Mouse (Mus musculus): ENCODE measurements around the gene Lamc3. TPM values are rescaled to one million over a fixed set of nuclear protein-coding genes. Genes with fewer than 3 reads are reported as not detected.

Lamc3 gene
- polyA plus RNA-seq, 1 experiment from 2014 or later = 0.32 TPM

GRCm38 (mm10) chr2:31955686-31956085 is 68.6 kb downstream of the Lamc3 start:
- Histone ChIP-seq H3K4me1 (peaks cover 45% of the 10 kb centered on the region), H3K27ac (replicated peaks) (no peak overlapping the region), H3K36me3 (peaks cover 11% of the 10 kb centered on the region; the same call in 1 of the 2 replicates), H3K4me3 (no peak overlapping the region), H3K27me3 (replicated peaks) (no peaks in the 10 kb centered on the region), H3K9ac (no peak overlapping the region), H3K9me3 (no peaks in the 10 kb centered on the region), H3K4me2 (no peak overlapping the region)
- WGBS = 86% methylated on average over 5 of the region's 5 CpGs
- no peak for ATAC-seq (ENCODE audit: extremely low read depth, insufficient number of reproducible peaks, low FRiP score, low TSS enrichment)

DNA sequence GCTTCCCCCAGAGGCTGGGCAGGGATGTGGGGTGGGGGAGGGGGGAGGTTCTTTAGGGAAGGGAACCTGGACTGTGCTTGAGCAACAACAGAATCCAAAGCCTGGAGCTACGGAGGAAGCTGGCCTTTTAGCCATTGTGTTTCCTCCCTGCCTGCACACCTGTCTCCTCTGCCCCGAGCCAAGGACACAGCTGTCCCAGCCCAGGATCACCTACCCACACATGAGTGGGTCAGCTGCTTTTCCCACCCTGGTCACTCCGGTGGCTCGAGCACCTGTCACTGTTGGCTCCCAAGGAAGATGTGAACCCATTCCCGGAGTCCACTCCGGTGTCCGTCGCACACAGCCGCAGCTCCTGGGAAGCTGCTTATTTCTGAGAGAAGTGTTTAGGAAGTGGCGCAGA is 70.1 kb downstream of the Lamc3 start:
- Histone ChIP-seq H3K27ac (replicated peaks) (no peak overlapping the region), H3K27me3 (replicated peaks) (no peaks in the 10 kb centered on the region), H3K4me1 (peaks cover 32% of the 10 kb centered on the region), H3K4me2 (no peak overlapping the region), H3K9me3 (no peaks in the 10 kb centered on the region), H3K9ac (0 out of 2 replicates have a peak overlapping the region, but pooled peaks have one; percentile 7), H3K36me3 (peaks cover 11% of the 10 kb centered on the region; the same call in 1 of the 2 replicates), H3K4me3 (no peak overlapping the region)
- WGBS = 86% methylated on average over 10 of the region's 10 CpGs
- ATAC-seq (ENCODE audit: extremely low read depth, insufficient number of reproducible peaks, low FRiP score, low TSS enrichment) = no peak

- ATAC-seq (ENCODE audit: extremely low read depth, insufficient number of reproducible peaks, low FRiP score, low TSS enrichment) = no peak
- 88% methylated on average over 8 of the region's 8 CpGs for WGBS
- Histone ChIP-seq H3K27me3 (replicated peaks) (no peaks in the 10 kb centered on the region), H3K4me3 (no peak overlapping the region), H3K36me3 (peaks cover 22% of the 10 kb centered on the region; the same call in 1 of the 2 replicates), H3K27ac (replicated peaks) (no peak overlapping the region), H3K4me2 (no peak overlapping the region), H3K9ac (no peak overlapping the region), H3K9me3 (no peaks in the 10 kb centered on the region), H3K4me1 (peaks cover 15% of the 10 kb centered on the region)
Measured at GRCm38 (mm10) chr2:31960986-31961385, 73.9 kb downstream of the Lamc3 start.

DNA sequence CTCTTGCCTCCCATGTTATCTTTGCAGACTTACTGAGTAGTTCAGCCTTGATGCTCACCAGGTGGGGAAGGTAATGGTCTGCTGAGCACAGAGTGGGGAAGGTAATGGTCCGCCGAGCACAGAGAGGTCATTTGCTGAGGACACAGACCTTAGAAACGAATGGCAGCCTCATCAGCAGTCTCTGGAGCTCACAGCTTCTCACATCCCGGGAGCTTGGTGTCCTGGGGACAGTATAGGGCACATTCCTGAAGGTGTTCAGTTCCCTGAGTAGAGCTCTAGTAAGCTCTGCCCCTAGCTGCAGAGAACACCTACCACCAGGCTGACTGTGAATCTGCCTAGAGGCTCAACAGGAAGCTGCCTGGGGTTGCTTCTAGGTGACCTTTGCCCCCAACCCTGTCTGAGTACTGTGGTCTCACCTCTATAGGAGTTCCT is 74.7 kb downstream of the Lamc3 start:
- Histone ChIP-seq H3K4me2 (no peak overlapping the region), H3K4me1 (peaks cover 15% of the 10 kb centered on the region), H3K27ac (replicated peaks) (peak overlapping the region; percentile 46), H3K36me3 (peaks cover 22% of the 10 kb centered on the region; the same call in 1 of the 2 replicates), H3K9ac (no peak overlapping the region), H3K4me3 (no peak overlapping the region), H3K9me3 (no peaks in the 10 kb centered on the region), H3K27me3 (replicated peaks) (no peaks in the 10 kb centered on the region)
- ATAC-seq (ENCODE audit: extremely low read depth, insufficient number of reproducible peaks, low FRiP score, low TSS enrichment) = no peak
- 61% methylated on average over 4 of the region's 4 CpGs for WGBS

DNA sequence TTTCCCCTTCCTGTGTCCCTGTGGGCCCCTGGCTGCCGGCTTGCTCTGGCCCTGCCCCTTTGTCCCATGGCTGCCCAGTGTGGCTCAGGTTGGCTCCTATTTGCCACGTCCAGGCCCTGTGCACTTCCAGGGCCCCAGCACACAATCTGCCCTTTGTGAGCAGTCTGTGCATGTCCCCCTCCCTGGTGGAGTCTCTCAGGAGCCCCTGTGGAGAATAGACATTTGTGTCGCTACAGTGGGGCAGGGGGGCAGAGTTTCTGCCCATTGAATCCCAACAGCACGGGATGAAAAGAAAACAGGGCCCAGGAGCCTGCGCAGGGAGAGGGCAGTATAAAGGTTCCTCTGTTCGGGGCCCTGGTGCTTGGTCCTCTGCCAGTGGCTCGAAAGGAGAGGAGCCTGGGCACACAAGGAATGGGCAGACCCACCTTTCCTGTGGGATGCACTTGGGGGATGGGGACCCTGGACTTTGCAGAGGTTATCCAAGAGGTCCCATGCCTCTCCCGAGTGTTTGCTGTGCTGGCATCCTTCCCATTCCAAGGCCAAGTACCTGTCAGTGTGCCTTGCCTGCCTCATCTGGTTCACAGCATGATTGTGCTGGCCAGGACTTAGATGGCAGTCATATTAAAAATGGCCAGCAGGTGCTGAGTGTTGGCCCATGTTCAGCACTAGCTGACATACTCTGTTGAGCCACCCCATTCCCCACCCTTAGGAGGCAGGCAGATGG is 75.6 kb downstream of the Lamc3 start:
- Histone ChIP-seq H3K27me3 (replicated peaks) (no peaks in the 10 kb centered on the region), H3K9ac (no peak overlapping the region), H3K4me3 (no peak overlapping the region), H3K4me1 (peaks cover 15% of the 10 kb centered on the region), H3K36me3 (peaks cover 17% of the 10 kb centered on the region; the same call in 1 of the 2 replicates), H3K27ac (replicated peaks) (peak overlapping the region; percentile 46), H3K4me2 (no peak overlapping the region), H3K9me3 (no peaks in the 10 kb centered on the region)
- 69% methylated on average over 8 of the region's 8 CpGs for WGBS
- no peak for ATAC-seq (ENCODE audit: extremely low read depth, insufficient number of reproducible peaks, low FRiP score, low TSS enrichment)

GRCm38 (mm10) chr2:31963491-31963890 is 76.4 kb downstream of the Lamc3 start:
- ATAC-seq (ENCODE audit: extremely low read depth, insufficient number of reproducible peaks, low FRiP score, low TSS enrichment) = no peak
- no peak overlapping the region; the same call in 1 of the 2 replicates for H3K27ac ChIP-seq (replicated peaks)
- H3K36me3 ChIP-seq = peaks cover 22% of the 10 kb centered on the region; the same call in 1 of the 2 replicates

GRCm38 (mm10) chr2:31964191-31964590 is 77.1 kb downstream of the Lamc3 start:
- WGBS = 89% methylated on average over 3 of the region's 3 CpGs
- Histone ChIP-seq H3K4me2 (no peak overlapping the region), H3K27ac (replicated peaks) (no peak overlapping the region), H3K4me3 (no peak overlapping the region), H3K9me3 (no peaks in the 10 kb centered on the region), H3K4me1 (peaks cover 15% of the 10 kb centered on the region), H3K9ac (no peak overlapping the region), H3K36me3 (peaks cover 16% of the 10 kb centered on the region; the same call in 1 of the 2 replicates), H3K27me3 (replicated peaks) (no peaks in the 10 kb centered on the region)
- ATAC-seq (ENCODE audit: extremely low read depth, insufficient number of reproducible peaks, low FRiP score, low TSS enrichment) = no peak

More at GRCm38 (mm10) chr2:31963491-31963890, 76.4 kb downstream of the Lamc3 start:
- H3K9me3 ChIP-seq = no peaks in the 10 kb centered on the region
- H3K27me3 ChIP-seq (replicated peaks) = no peaks in the 10 kb centered on the region
- no peak overlapping the region for H3K4me3 ChIP-seq
- no peak overlapping the region for H3K9ac ChIP-seq
- peaks cover 15% of the 10 kb centered on the region for H3K4me1 ChIP-seq
- 80% methylated on average over 7 of the region's 7 CpGs for WGBS
- no peak overlapping the region for H3K4me2 ChIP-seq

GRCm38 (mm10) chr2:31965110-31965509 is 78.0 kb downstream of the Lamc3 start:
- no peaks in the 10 kb centered on the region for H3K9me3 ChIP-seq

GRCm38 (mm10) chr2:31966801-31967200 is 79.7 kb downstream of the Lamc3 start:
- Histone ChIP-seq H3K4me1 (peaks cover 15% of the 10 kb centered on the region), H3K27ac (replicated peaks) (no peak overlapping the region), H3K4me2 (no peak overlapping the region), H3K9me3 (no peaks in the 10 kb centered on the region), H3K36me3 (peaks cover 37% of the 10 kb centered on the region), H3K27me3 (replicated peaks) (no peaks in the 10 kb centered on the region), H3K4me3 (no peak overlapping the region), H3K9ac (no peak overlapping the region)
- WGBS = 67% methylated on average over 8 of the region's 8 CpGs
- ATAC-seq (ENCODE audit: extremely low read depth, insufficient number of reproducible peaks, low FRiP score, low TSS enrichment) = no peak

More at GRCm38 (mm10) chr2:31965110-31965509, 78.0 kb downstream of the Lamc3 start:
- H3K4me2 ChIP-seq = no peak overlapping the region
- H3K27me3 ChIP-seq (replicated peaks) = no peaks in the 10 kb centered on the region
- no peak for ATAC-seq (ENCODE audit: extremely low read depth, insufficient number of reproducible peaks, low FRiP score, low TSS enrichment)
- no peak overlapping the region for H3K9ac ChIP-seq
- peaks cover 15% of the 10 kb centered on the region for H3K4me1 ChIP-seq
- H3K36me3 ChIP-seq = peaks cover 21% of the 10 kb centered on the region
- H3K4me3 ChIP-seq = no peak overlapping the region
- no peak overlapping the region for H3K27ac ChIP-seq (replicated peaks)

DNA sequence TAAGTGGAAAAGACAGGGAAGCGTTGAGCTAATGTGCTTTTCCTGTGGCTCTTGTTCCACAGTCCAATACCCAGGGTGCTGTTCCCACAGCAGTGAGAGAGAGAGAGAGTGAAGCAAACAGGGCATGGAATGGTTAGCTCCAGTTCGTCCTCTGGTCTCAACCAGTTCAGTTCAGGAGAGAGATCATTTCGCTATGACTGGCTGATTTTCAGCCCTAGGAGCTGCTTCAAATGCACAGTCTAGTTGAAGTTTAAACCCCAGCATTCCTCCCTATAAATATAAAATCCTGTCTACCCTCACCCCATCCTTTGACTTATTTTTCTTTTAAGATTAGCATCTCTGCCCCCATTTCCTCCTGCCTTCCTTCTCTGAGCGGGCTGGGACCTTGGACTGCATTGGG is 85.5 kb downstream of the Lamc3 start:
- ATAC-seq (ENCODE audit: extremely low read depth, insufficient number of reproducible peaks, low FRiP score, low TSS enrichment) = no peak
- Histone ChIP-seq H3K27ac (replicated peaks) (no peak overlapping the region), H3K4me2 (no peak overlapping the region), H3K36me3 (peaks cover 43% of the 10 kb centered on the region), H3K4me1 (peaks cover 18% of the 10 kb centered on the region), H3K9me3 (no peaks in the 10 kb centered on the region), H3K4me3 (no peak overlapping the region), H3K9ac (no peak overlapping the region), H3K27me3 (replicated peaks) (no peaks in the 10 kb centered on the region)
- WGBS = 82% methylated on average over 4 of the region's 4 CpGs

- H3K4me1 ChIP-seq = peaks cover 18% of the 10 kb centered on the region
- WGBS = under 1% methylated on average over 60 of the region's 60 CpGs
Measured at GRCm38 (mm10) chr2:31974141-31974808, 87.2 kb downstream of the Lamc3 start, which contains the start of gene Nup214. Gene Nup214, plus strand, starts transcription at chr2:31974436.

More at GRCm38 (mm10) chr2:31974141-31974808, 87.2 kb downstream of the Lamc3 start, which contains the start of gene Nup214:
- Histone ChIP-seq H3K36me3 (peaks cover 55% of the 10 kb centered on the region), H3K27ac (replicated peaks) (peak within 1 kb of the TSS; percentile 70), H3K4me2 (peak within 1 kb of the TSS; percentile 86), H3K9ac (peak within 1 kb of the TSS; percentile 97), H3K9me3 (no peaks in the 10 kb centered on the region), H3K4me3 (peak within 1 kb of the TSS; percentile 95), H3K27me3 (replicated peaks) (no peaks in the 10 kb centered on the region)
- peak; percentile 97 for ATAC-seq (ENCODE audit: extremely low read depth, insufficient number of reproducible peaks, low FRiP score, low TSS enrichment)

Measured in heart, embryonic 13.5 days (tissue).